Mouse (Mus musculus) kidney, adult 2 months (tissue): ENCODE results near the gene Tspan4. TPM values are rescaled to one million over a fixed set of nuclear protein-coding genes. Genes with fewer than 3 reads are reported as not detected.

Source experiments
- DNase-seq: peaks from one replicate; pipeline ENCODE4 v3.0.0; 2021
- H3K27ac ChIP-seq: fragments of 200-500 bp; 2 replicates; pipeline ENCODE4 v1.5.1; 2012; ENCODE audit warnings: low read depth, low read length, control low read depth, inconsistent platforms; ENCODE audit not compliant: insufficient read depth
- H3K27me3 ChIP-seq: fragments of 200-500 bp; replicated peaks from 2 replicates; pipeline ENCODE4 v1.6.1; 2012; ENCODE audit warnings: mild to moderate bottlenecking, moderate library complexity, low read length, inconsistent platforms; ENCODE audit not compliant: control insufficient read depth, insufficient read depth
- H3K36me3 ChIP-seq: fragments of 200-500 bp; 2 replicates; pipeline ENCODE4 v1.6.1; 2012; ENCODE audit warnings: mild to moderate bottlenecking, moderate library complexity, low read length, inconsistent platforms; ENCODE audit not compliant: control insufficient read depth, insufficient read depth
- H3K4me1 ChIP-seq: fragments of 200-500 bp; 2 replicates; pipeline ENCODE4 v1.6.1; 2011; ENCODE audit warnings: low read length; ENCODE audit not compliant: control insufficient read depth, insufficient read depth
- H3K4me3 ChIP-seq: fragments of 200-500 bp; 2 replicates; pipeline ENCODE4 v1.5.1; 2011; ENCODE audit warnings: mild to moderate bottlenecking, low read depth, low read length, control low read depth; ENCODE audit not compliant: insufficient read depth
- CTCF ChIP-seq: fragments of 200-500 bp; conservative IDR thresholded peaks from 2 replicates; pipeline ENCODE4 v1.5.1; 2011; ENCODE audit warnings: low read depth, mild to moderate bottlenecking, control low read depth, low read length, moderate library complexity, mixed read lengths; ENCODE audit not compliant: insufficient read depth, insufficient read length
- POLR2A ChIP-seq: fragments of 200-500 bp; IDR thresholded peaks from one replicate; pipeline ENCODE4 v1.6.1; 2011; ENCODE audit warnings: low read depth, low read length, control low read depth
- WGBS: fragments of 180-500 bp; shearing (Covaris S2); methylation state at CpG from one replicate; pipeline ENCODE4 v1.1.7; 2018; 5-methylcytosine and 5-hydroxymethylcytosine counted together
- polyA plus RNA-seq: library from polyadenylated mRNA; depleted of rRNA; stranded (reverse); fragments of >200 nt; gene quantifications from 2 replicates; pipeline ENCODE4 v1.2.3, GENCODE M21; 2012

Tspan4 gene
- polyA plus RNA-seq, 1 experiment = 143 TPM

- Histone ChIP-seq H3K27me3 (no peaks in the 10 kb centered on the region), H3K27ac (peak overlapping the region; percentile 98), H3K4me3 (peak overlapping the region; percentile 99), H3K36me3 (no peaks in the 10 kb centered on the region), H3K4me1 (peaks cover 26% of the 10 kb centered on the region)
- TF ChIP-seq POLR2A (no peak), CTCF (no peak)
- WGBS = 15% methylated on average over 5 of the region's 5 CpGs
- DNase-seq = peak; percentile 54
Measured at GRCm38 (mm10) chr7:141468164-141468521, 6.9 kb upstream of the Tspan4 start.

- DNase-seq = peak; percentile 82
- Histone ChIP-seq H3K27ac (peak overlapping the region; percentile 98), H3K4me3 (peak overlapping the region; percentile 99), H3K27me3 (no peaks in the 10 kb centered on the region), H3K36me3 (no peaks in the 10 kb centered on the region), H3K4me1 (peaks cover 31% of the 10 kb centered on the region)
- WGBS = 4% methylated on average over 8 of the region's 8 CpGs
- TF ChIP-seq CTCF (peak; percentile 44; the same call in 1 of the 2 replicates), POLR2A (no peak)
Measured at GRCm38 (mm10) chr7:141468522-141469211, 6.4 kb upstream of the Tspan4 start.

- peak; percentile 54 for DNase-seq
- no peaks in the 10 kb centered on the region for H3K27me3 ChIP-seq
- no peak overlapping the region for H3K4me3 ChIP-seq
- peaks cover 38% of the 10 kb centered on the region for H3K4me1 ChIP-seq
- WGBS = 52% methylated on average over 6 of the region's 6 CpGs
- no peak for TF ChIP-seq POLR2A
- TF ChIP-seq CTCF = no peak
- no peaks in the 10 kb centered on the region for H3K36me3 ChIP-seq
- H3K27ac ChIP-seq = peak overlapping the region; percentile 98
Measured at GRCm38 (mm10) chr7:141469352-141469751, 5.7 kb upstream of the Tspan4 start.

GRCm38 (mm10) chr7:141469901-141470636, 5.0 kb upstream of the Tspan4 start:
- DNase-seq = no peak
- H3K27ac ChIP-seq = no peak overlapping the region
- TF ChIP-seq CTCF (no peak), POLR2A (no peak)
- H3K27me3 ChIP-seq = no peaks in the 10 kb centered on the region
- no peak overlapping the region for H3K4me3 ChIP-seq
- H3K4me1 ChIP-seq = peaks cover 39% of the 10 kb centered on the region
- 85% methylated on average over 18 of the region's 18 CpGs for WGBS
- no peaks in the 10 kb centered on the region for H3K36me3 ChIP-seq

- no peaks in the 10 kb centered on the region for H3K36me3 ChIP-seq
- H3K27me3 ChIP-seq = no peaks in the 10 kb centered on the region
- no peak overlapping the region for H3K27ac ChIP-seq
- peaks cover 39% of the 10 kb centered on the region for H3K4me1 ChIP-seq
- TF ChIP-seq POLR2A (no peak), CTCF (no peak)
- DNase-seq = no peak
- 84% methylated on average over 10 of the region's 10 CpGs for WGBS
- H3K4me3 ChIP-seq = no peak overlapping the region
Measured at GRCm38 (mm10) chr7:141470637-141470944, 4.4 kb upstream of the Tspan4 start.

GRCm38 (mm10) chr7:141471236-141471635, 3.8 kb upstream of the Tspan4 start:
- TF ChIP-seq CTCF = no peak
- no peak for TF ChIP-seq POLR2A
- peaks cover 39% of the 10 kb centered on the region for H3K4me1 ChIP-seq
- no peak overlapping the region for H3K4me3 ChIP-seq
- WGBS = 95% methylated on average over 1 of the region's 1 CpGs
- no peaks in the 10 kb centered on the region for H3K36me3 ChIP-seq
- DNase-seq = no peak
- H3K27ac ChIP-seq = no peak overlapping the region
- H3K27me3 ChIP-seq = no peaks in the 10 kb centered on the region

GRCm38 (mm10) chr7:141472226-141472625, 2.8 kb upstream of the Tspan4 start:
- DNase-seq = no peak
- Histone ChIP-seq H3K27ac (no peak overlapping the region), H3K36me3 (no peaks in the 10 kb centered on the region), H3K4me1 (peaks cover 38% of the 10 kb centered on the region), H3K4me3 (no peak overlapping the region), H3K27me3 (no peaks in the 10 kb centered on the region)
- TF ChIP-seq POLR2A (no peak), CTCF (no peak)
- WGBS = 73% methylated on average over 6 of the region's 6 CpGs
